Mouse (Mus musculus) testis, adult 2 months (tissue): ENCODE results near the gene 4930442H23Rik. TPM values are rescaled to one million over a fixed set of nuclear protein-coding genes. Genes with fewer than 3 reads are reported as not detected.
A peak's percentile ranks its signal among the peaks of the same experiment; 100 is the strongest.
"Not testable (repeated sequence)": the region's sequence is repeated elsewhere in the genome, so short reads cannot be mapped to it uniquely, and the experiment has no call there.

Experiments used
- H3K27ac ChIP-seq: fragments of 200-500 bp; 2 replicates; pipeline ENCODE4 v1.5.1; 2012; ENCODE audit warnings: low read depth, low read length; ENCODE audit not compliant: control insufficient read depth, insufficient read depth
- H3K27me3 ChIP-seq: fragments of 200-500 bp; 2 replicates; pipeline ENCODE4 v1.6.1; 2012; ENCODE audit warnings: mild to moderate bottlenecking, low read length, moderate library complexity; ENCODE audit not compliant: control insufficient read depth, insufficient read depth
- H3K36me3 ChIP-seq: fragments of 200-500 bp; 2 replicates; pipeline ENCODE4 v1.6.1; 2012; ENCODE audit warnings: mild to moderate bottlenecking, low read length; ENCODE audit not compliant: control insufficient read depth, insufficient read depth
- H3K4me1 ChIP-seq: fragments of 200-500 bp; 2 replicates; pipeline ENCODE4 v1.6.1; 2012; ENCODE audit warnings: low read length; ENCODE audit not compliant: control insufficient read depth, insufficient read depth
- H3K4me3 ChIP-seq: fragments of 200-500 bp; 2 replicates; pipeline ENCODE4 v1.5.1; 2012; ENCODE audit warnings: low read depth, mild to moderate bottlenecking, low read length, moderate library complexity, mixed read lengths; ENCODE audit not compliant: control insufficient read depth
- CTCF ChIP-seq: fragments of 200-500 bp; IDR thresholded peaks from 2 replicates; pipeline ENCODE4 v1.5.1; 2012; ENCODE audit warnings: low read depth, mild to moderate bottlenecking, inconsistent platforms, low read length, moderate library complexity; ENCODE audit not compliant: control insufficient read depth, insufficient read depth, insufficient replicate concordance
- POLR2A ChIP-seq: fragments of 200-500 bp; IDR thresholded peaks from 2 replicates; pipeline ENCODE4 v1.6.1; 2012; ENCODE audit warnings: low read depth, mild to moderate bottlenecking, inconsistent platforms, low read length, moderate library complexity; ENCODE audit not compliant: control insufficient read depth
- polyA plus RNA-seq: library from polyadenylated mRNA; depleted of rRNA; stranded (reverse); fragments of >200 nt; gene quantifications from 2 replicates; pipeline ENCODE4 v1.2.3, GENCODE M21; 2012

Gene 4930442H23Rik
- polyA plus RNA-seq, 1 experiment = 1.4 TPM

DNA sequence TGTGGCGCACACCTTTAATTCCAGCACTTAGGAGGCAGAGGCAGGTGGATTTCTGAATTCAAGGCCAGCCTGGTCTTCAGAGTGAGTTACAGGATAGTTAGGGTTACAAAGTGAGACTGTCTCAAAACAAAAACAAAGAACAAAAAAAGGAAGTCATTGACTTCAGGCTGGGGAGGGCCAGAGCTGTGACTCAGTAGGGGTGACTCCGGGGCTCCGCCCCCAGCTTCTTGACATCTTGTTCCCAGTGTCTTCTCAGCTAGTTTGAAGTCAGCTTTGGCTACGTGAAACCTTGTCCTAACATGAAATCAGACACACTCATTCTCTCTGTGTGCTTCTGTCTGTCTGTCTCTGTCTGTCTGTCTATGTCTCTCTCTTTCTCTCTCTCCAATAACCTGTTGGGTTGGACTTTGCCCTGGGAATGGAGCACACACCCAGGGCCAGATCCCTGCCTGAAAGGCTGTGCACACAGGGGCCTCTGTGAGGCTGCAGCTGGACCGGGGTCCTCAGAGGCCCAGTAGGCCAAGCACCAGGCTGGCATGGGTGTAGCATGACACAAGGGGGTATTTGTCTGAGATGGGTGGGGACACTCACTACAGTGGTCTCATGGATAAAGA, 37.9 kb upstream of the 4930442H23Rik start:
- H3K4me1 ChIP-seq = no peaks in the 10 kb centered on the region
- H3K36me3 ChIP-seq = no peaks in the 10 kb centered on the region
- H3K27ac ChIP-seq = no peak overlapping the region
- no peaks in the 10 kb centered on the region for H3K27me3 ChIP-seq
- no peak for TF ChIP-seq POLR2A
- TF ChIP-seq CTCF = no peak
- H3K4me3 ChIP-seq = no peak overlapping the region

GRCm38 (mm10) chr10:81217964-81218363, 34.3 kb upstream of the 4930442H23Rik start:
- Histone ChIP-seq H3K27ac (no peak overlapping the region), H3K4me3 (no peak overlapping the region), H3K36me3 (no peaks in the 10 kb centered on the region), H3K4me1 (no peaks in the 10 kb centered on the region), H3K27me3 (no peaks in the 10 kb centered on the region)
- TF ChIP-seq CTCF (peak; percentile 95), POLR2A (no peak)

GRCm38 (mm10) chr10:81217267-81217666, 33.6 kb upstream of the 4930442H23Rik start:
- H3K4me1 ChIP-seq, H3K4me3 ChIP-seq, H3K27ac ChIP-seq, H3K36me3 ChIP-seq, H3K27me3 ChIP-seq: not testable (repeated sequence)

- H3K36me3 ChIP-seq = no peaks in the 10 kb centered on the region
- H3K27ac ChIP-seq = no peak overlapping the region
- H3K27me3 ChIP-seq = no peaks in the 10 kb centered on the region
- H3K4me3 ChIP-seq = no peak overlapping the region
- peaks cover 4% of the 10 kb centered on the region for H3K4me1 ChIP-seq
- TF ChIP-seq POLR2A = no peak
- TF ChIP-seq CTCF = no peak
Measured at GRCm38 (mm10) chr10:81216810-81217209, 33.2 kb upstream of the 4930442H23Rik start.

DNA sequence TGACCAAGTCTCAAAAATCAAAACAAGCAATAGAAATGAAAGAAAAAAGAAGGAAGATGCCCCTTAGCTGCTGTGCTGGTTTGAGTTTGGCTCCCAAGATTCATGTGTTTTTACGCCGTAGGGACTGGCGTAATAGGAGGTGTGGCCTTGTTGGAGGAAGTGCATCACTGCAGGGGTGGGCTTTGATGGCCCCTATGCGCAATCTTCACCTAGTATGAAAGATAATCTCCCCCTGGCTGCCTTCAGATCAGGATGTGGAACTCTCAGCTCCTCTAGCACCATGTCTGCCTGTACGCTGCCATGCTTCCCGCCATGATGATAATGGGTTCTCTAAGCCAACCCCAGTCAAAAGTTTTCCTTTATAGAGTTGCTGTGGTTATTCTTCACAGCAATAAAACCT, 32.6 kb upstream of the 4930442H23Rik start:
- no peak for TF ChIP-seq CTCF
- TF ChIP-seq POLR2A = no peak
- peaks cover 4% of the 10 kb centered on the region for H3K4me1 ChIP-seq
- no peak overlapping the region for H3K27ac ChIP-seq
- no peak overlapping the region for H3K4me3 ChIP-seq
- H3K36me3 ChIP-seq = no peaks in the 10 kb centered on the region
- H3K27me3 ChIP-seq = no peaks in the 10 kb centered on the region

- Histone ChIP-seq H3K36me3 (no peaks in the 10 kb centered on the region), H3K4me3 (no peak overlapping the region), H3K27ac (no peak overlapping the region), H3K27me3 (no peaks in the 10 kb centered on the region), H3K4me1 (peaks cover 4% of the 10 kb centered on the region)
- peak; percentile 65; the same call in 1 of the 2 replicates for TF ChIP-seq CTCF
- no peak for TF ChIP-seq POLR2A
Measured at GRCm38 (mm10) chr10:81210154-81210553, 26.5 kb upstream of the 4930442H23Rik start.

- Histone ChIP-seq H3K36me3 (no peaks in the 10 kb centered on the region), H3K27me3 (no peaks in the 10 kb centered on the region), H3K27ac (no peak overlapping the region), H3K4me1 (no peaks in the 10 kb centered on the region), H3K4me3 (no peak overlapping the region)
- TF ChIP-seq CTCF (no peak), POLR2A (no peak)
Measured at GRCm38 (mm10) chr10:81204137-81204536, 20.5 kb upstream of the 4930442H23Rik start.
